Mouse (Mus musculus) CH12.LX (cell line): ENCODE data around the gene Rbm15. TPM values are rescaled to one million over a fixed set of nuclear protein-coding genes. Genes with fewer than 3 reads are reported as not detected.

Source experiments
- DNase-seq: peaks from one replicate; pipeline ENCODE4 v3.0.0-alpha.2; 2013; ENCODE audit errors: extremely low read depth
- H3K27ac ChIP-seq: 2 replicates; pipeline ENCODE4 v1.5.1; 2012; ENCODE audit warnings: low read depth, mild to moderate bottlenecking, control low read depth, moderate library complexity; ENCODE audit not compliant: insufficient read depth
- H3K27me3 ChIP-seq: replicated peaks from 2 replicates; pipeline ENCODE3; 2012; ENCODE audit warnings: inconsistent platforms
- H3K36me3 ChIP-seq, 2 experiments: replicated peaks in 1 of 2; 2 replicates each; pipeline versions ENCODE3 to v1.6.1; 2012; ENCODE audit warnings: inconsistent platforms in 1 of 2, low read length in 1 of 2, mild to moderate bottlenecking in 1 of 2, mixed read lengths in 1 of 2, moderate library complexity in 1 of 2; ENCODE audit not compliant: control insufficient read depth in 1 of 2, insufficient read depth in 1 of 2
- H3K4me1 ChIP-seq, 2 experiments: 2 replicates each; pipeline ENCODE4 v1.6.1; 2012; ENCODE audit warnings: inconsistent platforms in 1 of 2, moderate library complexity in 1 of 2; ENCODE audit not compliant: insufficient read depth in 2 of 2, control insufficient read depth in 1 of 2
- H3K4me2 ChIP-seq: 2 replicates; pipeline ENCODE4 v1.6.1; 2012; ENCODE audit warnings: low read depth, mild to moderate bottlenecking, control low read depth; ENCODE audit not compliant: poor library complexity, insufficient read depth, severe bottlenecking
- H3K4me3 ChIP-seq, 3 experiments: fragments of 150-350 bp in 1 of 3; sonication (generic) in 1 of 3; replicated peaks in 1 of 3; 2 replicates each; pipeline versions ENCODE3 to v1.5.1; 2011 to 2012; ENCODE audit warnings: low read depth in 2 of 3, low read length in 2 of 3, mild to moderate bottlenecking in 2 of 3, moderate library complexity in 2 of 3, control low read depth in 1 of 3, improper control_type of control experiment in 1 of 3, inconsistent platforms in 1 of 3, mixed read lengths in 1 of 3; ENCODE audit not compliant: poor library complexity in 1 of 3
- H3K79me2 ChIP-seq: replicated peaks from 2 replicates; pipeline ENCODE4 v1.6.1; 2012; ENCODE audit warnings: mild to moderate bottlenecking, moderate library complexity; ENCODE audit not compliant: control insufficient read depth, poor library complexity, insufficient read depth, severe bottlenecking; ENCODE audit errors: extremely low read depth
- H3K9ac ChIP-seq: 2 replicates; pipeline ENCODE4 v1.6.1; 2012; ENCODE audit warnings: low read depth, mild to moderate bottlenecking, control low read depth, moderate library complexity; ENCODE audit not compliant: insufficient read depth
- H3K9me3 ChIP-seq: replicated peaks from 2 replicates; pipeline ENCODE3; 2012; ENCODE audit warnings: low read length, inconsistent platforms, mixed read lengths
- CTCF ChIP-seq, 2 experiments: IDR thresholded peaks in 1 of 2; conservative IDR thresholded peaks in 1 of 2; 2 replicates each; pipeline ENCODE4 v1.5.1; 2011 to 2012; ENCODE audit warnings: low read depth in 2 of 2, low read length in 2 of 2, improper control_type of control experiment in 1 of 2, inconsistent platforms in 1 of 2, mild to moderate bottlenecking in 1 of 2, moderate library complexity in 1 of 2
- IRF4 ChIP-seq: IDR thresholded peaks from 2 replicates; pipeline ENCODE4 v1.6.1; 2014; ENCODE audit warnings: low read depth, mild to moderate bottlenecking, inconsistent platforms, low read length, improper control_type of control experiment
- MAX ChIP-seq: IDR thresholded peaks from 2 replicates; pipeline ENCODE4 v1.6.1; 2011; ENCODE audit warnings: low read length, improper control_type of control experiment
- NELFE ChIP-seq: IDR thresholded peaks from 2 replicates; pipeline ENCODE4 v1.6.1; 2011; ENCODE audit warnings: low read depth, low read length, improper control_type of control experiment
- NRF1 ChIP-seq: IDR thresholded peaks from 2 replicates; pipeline ENCODE4 v1.6.1; 2014; ENCODE audit warnings: low read depth, mild to moderate bottlenecking, inconsistent platforms, low read length, improper control_type of control experiment, moderate library complexity
- RAD21 ChIP-seq: IDR thresholded peaks from 2 replicates; pipeline ENCODE4 v1.6.1; 2011; ENCODE audit warnings: low read depth, mild to moderate bottlenecking, low read length, improper control_type of control experiment, moderate library complexity
- SIN3A ChIP-seq: IDR thresholded peaks from 2 replicates; pipeline ENCODE4 v1.6.1; 2012; ENCODE audit warnings: low read length, improper control_type of control experiment, inconsistent platforms
- SMC3 ChIP-seq: IDR thresholded peaks from 2 replicates; pipeline ENCODE4 v1.6.1; 2011; ENCODE audit warnings: low read depth, low read length, improper control_type of control experiment
- ZC3H11A ChIP-seq: IDR thresholded peaks from 2 replicates; pipeline ENCODE4 v1.6.1; 2012; ENCODE audit warnings: low read depth, mild to moderate bottlenecking, inconsistent platforms, low read length, improper control_type of control experiment
- dilution Hi-C: fragments of 300-500 bp; cut with MboI; formaldehyde crosslinking; loops from 2 replicates; pipeline ENCODE4 v1.14.3; 2020; ENCODE audit warnings: low sequenced_read_pairs; ENCODE audit not compliant: extremely low pct_unique_long_range_greater_than_20kb, extremely low pct_ligation_motif_present
- in situ Hi-C: fragments of 300-500 bp; cut with MboI; formaldehyde crosslinking; loops from 3 replicates; pipeline ENCODE4 v1.14.3; 2019; ENCODE audit warnings: low sequenced_read_pairs, low pct_ligation_motif_present, low pct_unique_long_range_greater_than_20kb, mixed read lengths
- polyA plus RNA-seq: library from polyadenylated mRNA; unstranded; fragments of >175 nt; gene quantifications from 2 replicates; pipeline ENCODE4 v1.2.1, GENCODE M21; 2012; ENCODE audit warnings: low read depth; ENCODE audit not compliant: insufficient read length
- total RNA-seq, 2 experiments: library from RNA; depleted of rRNA; stranded (reverse); fragments of 300-350 nt in 1 of 2; fragments of >200 nt in 1 of 2; gene quantifications; 2 replicates each; pipeline ENCODE4 v1.2.3; 2012 to 2014

The Rbm15 gene
- total and polyA plus RNA-seq, 3 experiments, result 15.2 to 26.0 (median 17.2) TPM

DNA sequence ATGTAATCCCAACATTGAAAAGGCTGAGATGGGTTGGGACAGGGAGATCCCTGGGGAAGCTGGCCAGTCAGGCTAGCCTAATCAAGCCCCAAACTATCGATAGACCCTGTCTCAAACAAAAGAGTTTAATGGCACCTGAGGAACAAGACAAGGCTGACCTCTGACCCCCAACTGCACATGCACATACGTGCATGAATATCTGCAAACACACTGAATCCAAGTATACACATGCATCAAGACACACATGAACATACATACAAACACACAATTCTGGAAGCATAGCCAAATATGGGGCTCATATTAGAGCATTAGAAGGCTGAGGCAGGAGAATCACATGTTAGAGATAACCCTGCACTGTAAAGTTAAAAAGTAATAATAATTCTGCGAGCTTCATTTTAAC, 56.8 kb downstream of the Rbm15 start:
- peaks cover 9% of the 10 kb centered on the region for H3K79me2 ChIP-seq
- dilution Hi-C loops, result no loop called here
- in situ Hi-C loops, result no loop called here

DNA sequence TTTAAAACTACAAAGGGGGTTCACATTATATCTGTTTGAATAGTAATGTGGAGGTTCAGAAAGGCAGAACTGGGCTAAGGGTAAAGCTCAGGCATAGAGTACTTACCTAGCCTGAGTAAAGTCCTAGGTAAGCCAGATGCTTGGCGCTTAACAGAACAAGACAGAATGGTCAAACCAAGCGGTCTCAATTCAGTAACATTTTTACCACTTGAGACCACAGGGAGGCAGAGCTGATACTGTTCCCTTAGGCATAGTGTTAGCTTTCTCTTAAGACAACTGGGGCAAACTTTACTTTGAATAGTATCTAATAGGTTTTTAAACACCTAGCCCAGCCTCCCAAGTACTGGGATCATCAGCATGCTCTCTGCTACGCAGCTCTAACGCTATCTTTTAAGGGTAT, 57.5 kb downstream of the Rbm15 start:
- no peaks in the 10 kb centered on the region for H3K27me3 ChIP-seq
- no peak for DNase-seq
- no peaks in the 10 kb centered on the region for H3K36me3 ChIP-seq
- peaks cover 0 to 14% of the 10 kb centered on the region in 2 experiments; a peak in 3 of 4 replicates for H3K4me1 ChIP-seq
- H3K79me2 ChIP-seq, result peaks cover 7% of the 10 kb centered on the region
- TF ChIP-seq RAD21 (peak; percentile 18), NELFE (no peak), MAX (no peak), CTCF (conservative IDR thresholded peaks at IDR 0.05 in 1 of 2, IDR thresholded peaks at IDR 0.05 in 1 of 2; ENCODE audit: low read depth in 2 of 2, low read length in 2 of 2) (peak in 1 of 2 experiments; percentile 59; a peak in 2 of 4 replicates), SMC3 (peak; percentile 52)
- in situ Hi-C loops, result no loop called here
- H3K4me2 ChIP-seq, result no peak overlapping the region
- no peaks in the 10 kb centered on the region for H3K9me3 ChIP-seq
- no peak overlapping the region for H3K27ac ChIP-seq
- no peak overlapping the region for H3K4me3 ChIP-seq
- dilution Hi-C loops, result no loop called here
- H3K9ac ChIP-seq, result no peak overlapping the region

More for the DNA sequence above, 56.8 kb downstream of the Rbm15 start:
- Histone ChIP-seq H3K27ac (no peak overlapping the region), H3K4me1 (peaks cover 0 to 14% of the 10 kb centered on the region in 2 experiments; a peak in 3 of 4 replicates), H3K4me2 (no peak overlapping the region), H3K9ac (no peak overlapping the region), H3K36me3 (peaks cover 0 to 6% of the 10 kb centered on the region in 2 experiments), H3K9me3 (no peaks in the 10 kb centered on the region), H3K4me3 (no peak overlapping the region), H3K27me3 (no peaks in the 10 kb centered on the region)
- no peak for DNase-seq
- no peak for TF ChIP-seq NRF1
- TF ChIP-seq RAD21, result no peak
- no peak for TF ChIP-seq ZC3H11A
- TF ChIP-seq SMC3, result no peak
- TF ChIP-seq IRF4, result no peak
- no peak for TF ChIP-seq SIN3A

Other genes starting within 250 kb of the Rbm15 start
- not detected in 2 replicates for gene Kcna2, start 232.5 kb downstream of the Rbm15 start, total RNA-seq (2012; rRNA removed)
- not detected in 2 replicates for gene Kcna2, start 232.5 kb downstream of the Rbm15 start, total RNA-seq (2014; rRNA removed)
- gene Kcna2, start 232.5 kb downstream of the Rbm15 start, polyA plus RNA-seq, result not detected in 2 replicates
- gene Kcna10, start 150.6 kb downstream of the Rbm15 start, total RNA-seq (2012; rRNA removed), result not detected in 2 replicates
- gene Kcna10, start 150.6 kb downstream of the Rbm15 start, total RNA-seq (2014; rRNA removed), result not detected in 2 replicates
- gene Kcna10, start 150.6 kb downstream of the Rbm15 start, polyA plus RNA-seq, result not detected in 2 replicates
- not detected in 2 replicates for gene Cym, start 111.9 kb downstream of the Rbm15 start, total RNA-seq (2012; rRNA removed)
- not detected in 2 replicates for gene Cym, start 111.9 kb downstream of the Rbm15 start, total RNA-seq (2014; rRNA removed)
- gene Cym, start 111.9 kb downstream of the Rbm15 start, polyA plus RNA-seq, result not detected in 2 replicates
- gene A630076J17Rik, start 103.1 kb downstream of the Rbm15 start, total RNA-seq (2012; rRNA removed), result not detected in 2 replicates
- gene A630076J17Rik, start 103.1 kb downstream of the Rbm15 start, total RNA-seq (2014; rRNA removed), result not detected in 2 replicates
- not detected in 2 replicates for gene A630076J17Rik, start 103.1 kb downstream of the Rbm15 start, polyA plus RNA-seq
- not detected in 2 replicates for gene Prok1, start 94.0 kb downstream of the Rbm15 start, total RNA-seq (2012; rRNA removed)
- not detected in 2 replicates for gene Prok1, start 94.0 kb downstream of the Rbm15 start, total RNA-seq (2014; rRNA removed)
- not detected in 2 replicates for gene Prok1, start 94.0 kb downstream of the Rbm15 start, polyA plus RNA-seq
- gene Lamtor5, start 54.8 kb downstream of the Rbm15 start, total RNA-seq (2012; rRNA removed), result 119 and 142 TPM in 2 replicates
- gene Lamtor5, start 54.8 kb downstream of the Rbm15 start, total RNA-seq (2014; rRNA removed), result 162 and 183 TPM in 2 replicates
- 113 and 137 TPM in 2 replicates for gene Lamtor5, start 54.8 kb downstream of the Rbm15 start, polyA plus RNA-seq
- gene Slc16a4, start 42.4 kb downstream of the Rbm15 start, total RNA-seq (2012; rRNA removed), result 0.08 TPM in 1 of 2 replicates, not detected in the other
- not detected in 2 replicates for gene Slc16a4, start 42.4 kb downstream of the Rbm15 start, total RNA-seq (2014; rRNA removed)
- gene Slc16a4, start 42.4 kb downstream of the Rbm15 start, polyA plus RNA-seq, result 0.45 and 0.60 TPM in 2 replicates
- not detected in 2 replicates for gene Kcnc4, start 125.9 kb upstream of the Rbm15 start, total RNA-seq (2012; rRNA removed)
- gene Kcnc4, start 125.9 kb upstream of the Rbm15 start, total RNA-seq (2014; rRNA removed), result not detected in 2 replicates
- not detected in 2 replicates for gene Kcnc4, start 125.9 kb upstream of the Rbm15 start, polyA plus RNA-seq
- gene Slc6a17, start 184.3 kb upstream of the Rbm15 start, total RNA-seq (2012; rRNA removed), result not detected in 2 replicates
- gene Slc6a17, start 184.3 kb upstream of the Rbm15 start, total RNA-seq (2014; rRNA removed), result not detected in 2 replicates
- not detected in 2 replicates for gene Slc6a17, start 184.3 kb upstream of the Rbm15 start, polyA plus RNA-seq
- gene Ubl4b, start 221.4 kb upstream of the Rbm15 start, total RNA-seq (2012; rRNA removed), result not detected in 2 replicates
- not detected in 2 replicates for gene Ubl4b, start 221.4 kb upstream of the Rbm15 start, total RNA-seq (2014; rRNA removed)
- gene Ubl4b, start 221.4 kb upstream of the Rbm15 start, polyA plus RNA-seq, result not detected in 2 replicates